Mouse (Mus musculus) thymus, postnatal 10 days (tissue): ENCODE measurements around the gene Gpr33.

Experiments
- DNase-seq, 2 experiments: peaks; one replicate each; pipeline ENCODE4 v3.0.0; 2021; ENCODE audit warnings: low spot score in 2 of 2

Gpr33 gene

GRCm38 (mm10) chr12:51985163-51985748 is 42.6 kb downstream of the Gpr33 start:
- no peak for DNase-seq

DNA sequence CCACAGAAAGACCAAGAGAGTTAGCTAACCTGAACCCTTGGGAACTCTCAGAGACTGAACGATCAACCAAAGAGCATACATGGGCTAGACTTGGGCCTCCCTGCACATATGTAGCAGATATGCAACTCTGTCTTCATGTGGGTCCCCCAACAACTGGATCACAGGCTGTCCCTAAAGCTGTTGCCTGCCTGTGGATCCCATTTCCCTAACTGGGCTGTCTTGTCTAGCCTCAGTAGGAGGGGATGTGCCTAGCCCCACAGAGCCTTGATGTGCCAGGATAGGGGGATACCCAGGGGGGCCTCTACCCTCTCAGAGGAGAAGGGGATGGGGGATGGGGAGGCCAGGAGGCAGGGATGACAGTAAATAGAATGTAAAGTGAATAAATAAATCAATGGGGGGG is 44.2 kb downstream of the Gpr33 start:
- no peak for DNase-seq

DNA sequence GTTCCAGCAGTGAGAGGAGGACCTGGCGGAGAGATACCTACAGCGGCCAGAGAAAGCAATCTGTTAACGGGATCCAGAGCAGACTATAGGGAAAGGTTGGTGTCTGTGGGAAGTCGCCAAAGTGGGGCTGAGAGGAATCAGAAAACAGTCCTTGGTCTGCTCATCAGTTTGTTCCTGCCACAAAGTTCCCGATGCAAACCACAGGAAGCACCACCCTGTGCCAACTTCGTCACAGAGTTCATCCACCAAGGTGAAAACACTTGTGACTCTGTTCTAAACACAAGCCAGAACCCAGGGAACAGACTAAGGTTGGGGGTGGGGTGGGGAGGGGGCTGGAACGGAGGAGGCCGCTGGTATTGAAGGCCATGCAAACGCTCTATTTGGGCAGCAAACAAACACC is 51.3 kb downstream of the Gpr33 start:
- no peak for DNase-seq

- no peak for DNase-seq
These were observed 53.5 kb downstream of the Gpr33 start for GRCm38 (mm10) chr12:51974381-51974780.
